Mouse (Mus musculus) stomach, postnatal 0 days (tissue): ENCODE measurements around the gene Rnf6.

Experiments used
- CTCF ChIP-seq: IDR thresholded peaks from 2 replicates; pipeline ENCODE4 v1.5.1; 2016; ENCODE audit warnings: antibody characterized with exemption, low read depth, mild to moderate bottlenecking, moderate library complexity
- EP300 ChIP-seq: optimal IDR thresholded peaks from 2 replicates; pipeline ENCODE3; 2016; ENCODE audit warnings: antibody characterized with exemption

DNA sequence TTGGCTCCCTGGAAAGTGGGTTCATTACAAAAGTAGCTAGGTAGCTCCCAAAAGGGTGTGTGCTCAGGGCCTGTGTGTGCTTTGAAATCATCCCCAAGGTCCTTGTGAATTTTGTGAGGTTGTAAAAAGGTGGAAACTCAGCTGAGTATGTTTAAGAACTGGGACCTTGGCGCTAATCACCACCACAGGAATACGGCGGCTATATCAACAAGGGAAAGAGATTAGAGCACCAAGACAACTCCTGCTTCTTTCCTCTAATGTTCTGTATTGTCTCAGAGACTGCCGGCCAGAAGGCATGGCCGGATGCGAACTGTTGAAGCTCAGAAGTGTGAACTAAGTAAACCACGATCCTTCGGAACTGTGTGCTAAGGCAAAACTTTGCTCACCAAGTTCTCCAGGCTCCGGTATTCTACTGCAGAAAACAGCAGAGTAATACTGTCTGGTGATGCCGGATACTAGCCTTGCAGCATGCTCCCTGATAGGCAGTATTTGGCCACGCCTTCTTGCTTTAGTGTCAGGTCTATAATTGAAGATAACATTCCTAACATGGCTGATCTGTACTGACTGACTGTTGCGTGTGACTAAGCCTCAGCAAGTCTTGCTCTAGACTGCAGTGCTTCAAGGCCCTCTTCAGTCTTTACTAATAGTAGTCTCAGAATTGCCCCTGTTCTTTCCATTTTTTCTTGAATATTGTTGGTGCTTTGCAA is 29.2 kb upstream of the Rnf6 start:
- TF ChIP-seq EP300, result no peak
- TF ChIP-seq CTCF, result no peak
